21 mouse cellular contexts compared by ENCODE assay signal in genomic region chr7:80685639-80686038, GRCm38 (mm10). TPM values are rescaled to one million over a fixed set of nuclear protein-coding genes. Genes with fewer than 3 reads are reported as not detected.
DNase-seq lines count a peak whose midpoint lies in the region; ATAC-seq and TF ChIP-seq lines count a peak whose summit lies in the region.
"Had no signal": no experiment of that assay in that cellular context is flagged by ENCODE, and none has a peak within 500 bp of the region (broad histone marks: within the 10 kb centered on the region; RNA-seq: fewer than 3 reads in every experiment).

No protein-coding gene starts in this region.

- H3K9ac ChIP-seq in liver, adult 2 months (ENCODE audit: low read depth, low read length) = no peak overlapping the region
- no peak overlapping the region for H3K9ac ChIP-seq in liver, embryonic 11.5 days (ENCODE audit: low read depth, low read length)
- no peak overlapping the region for H3K9ac ChIP-seq in MEL (ENCODE audit: control insufficient read depth, low read depth, low read length, poor library complexity, severe bottlenecking)
- H3K9ac ChIP-seq: forebrain, embryonic 13.5 days; hindbrain, embryonic 12.5 days; hindbrain, embryonic 15.5 days had no signal

- H3K79me2 ChIP-seq in liver, adult 2 months (ENCODE audit: control insufficient read depth, insufficient read depth, low read length) = peaks cover 35% of the 10 kb centered on the region
- peaks cover 10% of the 10 kb centered on the region for H3K79me2 ChIP-seq in MEL (ENCODE audit: control insufficient read depth, insufficient read depth, low read length, poor library complexity)

- ATAC-seq in liver, embryonic 11.5 days (replicated peaks; ENCODE audit: low FRiP score) = no peak
- peak; percentile 48 for ATAC-seq in megakaryocyte progenitor cell, adult 5-6 weeks (replicated peaks; ENCODE audit: poor library complexity)
- ATAC-seq: activated CD4-positive, CD25-positive, alpha-beta regulatory T cell, adult 4 months; CD4-positive, CD25-positive, alpha-beta regulatory T cell, adult 4 months; forebrain, embryonic 13.5 days; forebrain, embryonic 16.5 days had no signal

- H3K9me3 ChIP-seq in liver, embryonic 11.5 days (ENCODE audit: control insufficient read depth, low read length) = no peaks in the 10 kb centered on the region
- H3K9me3 ChIP-seq in MEL (replicated peaks; ENCODE audit: insufficient read depth, low read length) = no peaks in the 10 kb centered on the region
- H3K9me3 ChIP-seq: forebrain, embryonic 10.5 days; forebrain, embryonic 13.5 days; hindbrain, embryonic 12.5 days; hindbrain, embryonic 15.5 days had no signal

- peak overlapping the region; percentile 31; the same call in 1 of the 2 replicates for H3K27ac ChIP-seq in gastrocnemius, adult 2 months
- H3K27ac ChIP-seq in liver, adult 2 months (replicated peaks; ENCODE audit: insufficient read depth, low read depth, low read length) = no peak overlapping the region
- H3K27ac ChIP-seq in liver, embryonic 11.5 days (ENCODE audit: low read depth, low read length) = no peak overlapping the region
- no peak overlapping the region for H3K27ac ChIP-seq in MEL (ENCODE audit: control insufficient read depth, low read depth, low read length)
- H3K27ac ChIP-seq: forebrain, embryonic 10.5 days; forebrain, embryonic 13.5 days; heart, adult 2 months; hindbrain, embryonic 12.5 days; hindbrain, embryonic 15.5 days had no signal

- no peaks in the 10 kb centered on the region for H3K36me3 ChIP-seq in liver, adult 2 months (ENCODE audit: control insufficient read depth, insufficient read depth, low read length)
- H3K36me3 ChIP-seq in liver, embryonic 11.5 days (ENCODE audit: control insufficient read depth, insufficient read depth, low read length) = no peaks in the 10 kb centered on the region
- peaks cover 0 to 18% of the 10 kb centered on the region in 2 experiments; a peak in 2 of 4 replicates for H3K36me3 ChIP-seq in MEL (ENCODE audit: control insufficient read depth in 1 of 2, insufficient read depth in 2 of 2, low read length in 2 of 2)
- H3K36me3 ChIP-seq: forebrain, embryonic 10.5 days; hindbrain, embryonic 12.5 days; hindbrain, embryonic 15.5 days had no signal

- peaks cover 16% of the 10 kb centered on the region for H3K4me1 ChIP-seq in liver, adult 2 months (ENCODE audit: control insufficient read depth, insufficient read depth, low read length)
- H3K4me1 ChIP-seq in liver, embryonic 11.5 days (replicated peaks; ENCODE audit: control insufficient read depth, insufficient read depth, low read length) = peaks cover 21% of the 10 kb centered on the region
- peaks cover 8 to 21% of the 10 kb centered on the region in 2 experiments for H3K4me1 ChIP-seq in MEL (ENCODE audit: control insufficient read depth in 1 of 2, insufficient read depth in 2 of 2, low read length in 2 of 2)

- H3K4me3 ChIP-seq in gastrocnemius, adult 2 months = no peak overlapping the region
- H3K4me3 ChIP-seq in liver, adult 2 months (ENCODE audit: insufficient read depth, low read depth, low read length) = no peak overlapping the region
- no peak overlapping the region for H3K4me3 ChIP-seq in liver, embryonic 11.5 days (ENCODE audit: low read depth, low read length)
- H3K4me3 ChIP-seq in MEL (ENCODE audit: control insufficient read depth in 1 of 2, insufficient read depth in 1 of 2, low read depth in 2 of 2, low read length in 2 of 2) = no peak overlapping the region
- H3K4me3 ChIP-seq: forebrain, embryonic 10.5 days; forebrain, embryonic 13.5 days; heart, adult 2 months; hindbrain, embryonic 12.5 days; hindbrain, embryonic 15.5 days had no signal

- peak; percentile 59 for TF ChIP-seq EP300 in MEL (IDR thresholded peaks at IDR 0.05; ENCODE audit: low read depth in 1 of 2, low read length in 2 of 2)

- WGBS in liver, adult 2 months = 30% methylated on average over 5 of the region's 5 CpGs
- 43% methylated on average over 5 of the region's 5 CpGs for WGBS in liver, embryonic 11.5 days

- H3K27me3 ChIP-seq in liver, adult 2 months (ENCODE audit: control insufficient read depth, insufficient read depth, low read length) = no peaks in the 10 kb centered on the region
- H3K27me3 ChIP-seq in liver, embryonic 11.5 days (replicated peaks; ENCODE audit: control insufficient read depth, insufficient read depth, low read length) = no peaks in the 10 kb centered on the region
- H3K27me3 ChIP-seq in MEL (ENCODE audit: control insufficient read depth in 1 of 2, insufficient read depth in 2 of 2, low read length in 2 of 2) = no peaks in the 10 kb centered on the region
- H3K27me3 ChIP-seq: forebrain, embryonic 13.5 days; hindbrain, embryonic 12.5 days; hindbrain, embryonic 15.5 days had no signal

- TF ChIP-seq RAD21 in MEL (IDR thresholded peaks at IDR 0.05; ENCODE audit: low read depth, low read length) = no peak

- TF ChIP-seq POLR2A in liver, adult 2 months (IDR thresholded peaks at IDR 0.05; ENCODE audit: extremely low read depth, insufficient read depth, low read length) = no peak
- TF ChIP-seq POLR2A in MEL (IDR thresholded peaks at IDR 0.05; ENCODE audit: control insufficient read depth in 1 of 2, insufficient read depth in 1 of 2, low read depth in 1 of 2, low read length in 2 of 2, poor library complexity in 1 of 2) = no peak

- DNase-seq in gastrocnemius, adult 2 months = no peak
- DNase-seq in gastrocnemius, postnatal 10 days = no peak
- DNase-seq in liver, adult 2 months (ENCODE audit: extremely low read depth, low read depth, low spot score) = peak; percentile 57
- no peak for DNase-seq in liver, embryonic 11.5 days (ENCODE audit: low spot score)
- DNase-seq in MEL (ENCODE audit: low read depth, low spot score) = peak; percentile 47
- DNase-seq in testis, postnatal 10 days (ENCODE audit: low spot score) = no peak
- DNase-seq: adrenal gland, adult 8-10 months; adrenal gland, postnatal 25 days; cerebellum, adult 18-20 months; cerebellum, postnatal 10 days; gastrocnemius, postnatal 25 days; heart, adult 2 months had no signal

- TF ChIP-seq CTCF in gastrocnemius, adult 2 months (IDR thresholded peaks at IDR 0.05) = no peak
- no peak for TF ChIP-seq CTCF in liver, adult 2 months (IDR thresholded peaks at IDR 0.05; ENCODE audit: low read depth, low read length)
- TF ChIP-seq CTCF in MEL (IDR thresholded peaks at IDR 0.05 in 2 of 3, conservative IDR thresholded peaks at IDR 0.05 in 1 of 3; ENCODE audit: control insufficient read depth in 1 of 3, insufficient read depth in 1 of 3, low read depth in 2 of 3, low read length in 3 of 3, poor library complexity in 1 of 3, severe bottlenecking in 1 of 3) = no peak

- intact Hi-C loops in gastrocnemius, adult 2 months (cut with DNase I) = loop anchor here (5.0 to 10.0 kb wide), 3 partner anchors 48 to 301 kb away; partner anchors contain the start of gene Fes

- no peak overlapping the region for H3K4me2 ChIP-seq in liver, embryonic 11.5 days
- H3K4me2 ChIP-seq: forebrain, embryonic 13.5 days; heart, embryonic 11.5 days; hindbrain, embryonic 12.5 days had no signal

TF ChIP-seq in MEL, 35 proteins besides CTCF, POLR2A, EP300 and RAD21 (continues in another document):
- TF ChIP-seq MAFK (IDR thresholded peaks at IDR 0.05; ENCODE audit: borderline replicate concordance, low read depth, low read length) = no peak
- 0 out of 2 replicates have a peak, but pooled peaks have one; percentile 12 for TF ChIP-seq TAL1 (IDR thresholded peaks at IDR 0.05; ENCODE audit: low read length)
- peak; percentile 32; the same call in 1 of the 2 replicates for TF ChIP-seq TCF12 (IDR thresholded peaks at IDR 0.05; ENCODE audit: low read depth, low read length)
- TF ChIP-seq USF2 (IDR thresholded peaks at IDR 0.05; ENCODE audit: borderline replicate concordance in 1 of 2, insufficient read depth in 1 of 2, low read depth in 1 of 2, low read length in 2 of 2) = no peak
- TF ChIP-seq ZC3H11A (IDR thresholded peaks at IDR 0.05; ENCODE audit: low read depth, low read length) = no peak
- 0 out of 2 replicates have a peak, but pooled peaks have one; percentile 22 for TF ChIP-seq SIN3A (IDR thresholded peaks at IDR 0.05; ENCODE audit: low read length)
- TF ChIP-seq ETS1 (IDR thresholded peaks at IDR 0.05; ENCODE audit: low read depth, low read length) = peak; percentile 72
- no peak for TF ChIP-seq HCFC1 (IDR thresholded peaks at IDR 0.05; ENCODE audit: low read depth, low read length)
- no peak for TF ChIP-seq MYB (IDR thresholded peaks at IDR 0.05; ENCODE audit: low read depth, low read length)
- no peak for TF ChIP-seq ELF1 (IDR thresholded peaks at IDR 0.05; ENCODE audit: low read depth, low read length)
- no peak for TF ChIP-seq MXI1 (IDR thresholded peaks at IDR 0.05; ENCODE audit: low read depth, low read length)
- no peak for TF ChIP-seq MAX (IDR thresholded peaks at IDR 0.05; ENCODE audit: low read length)
- TF ChIP-seq UBTF (IDR thresholded peaks at IDR 0.05; ENCODE audit: borderline replicate concordance, insufficient read depth, low read depth, low read length) = no peak
- no peak for TF ChIP-seq POLR2AphosphoS2 (IDR thresholded peaks at IDR 0.05; ENCODE audit: low read length)
- TF ChIP-seq SMC3 (IDR thresholded peaks at IDR 0.05; ENCODE audit: low read depth, low read length) = no peak
- TF ChIP-seq CHD1 (IDR thresholded peaks at IDR 0.05; ENCODE audit: low read depth, low read length) = no peak
- no peak for TF ChIP-seq MYC (IDR thresholded peaks at IDR 0.05; ENCODE audit: low read depth, low read length)
- no peak for TF ChIP-seq E2F4 (IDR thresholded peaks at IDR 0.05; ENCODE audit: borderline replicate concordance, low read depth, low read length)
- TF ChIP-seq MEF2A (IDR thresholded peaks at IDR 0.05; ENCODE audit: extremely low read depth, insufficient replicate concordance, low read depth, low read length, poor library complexity, severe bottlenecking) = no peak
- TF ChIP-seq GATA1 (IDR thresholded peaks at IDR 0.05; ENCODE audit: low read depth, low read length) = peak; percentile 88
- TF ChIP-seq RCOR1 (IDR thresholded peaks at IDR 0.05; ENCODE audit: low read depth, low read length) = peak; percentile 59; the same call in 1 of the 2 replicates
- TF ChIP-seq ZNF384 (IDR thresholded peaks at IDR 0.05; ENCODE audit: low read depth, low read length) = no peak
- no peak for TF ChIP-seq JUND (IDR thresholded peaks at IDR 0.05; ENCODE audit: low read depth, low read length)

RNA-seq across cellular contexts. Expression of gene Crtc3, which starts 3.0 kb away (rescaled TPM):
- 10 to 100 TPM; 12.0 to 13.1 TPM for total RNA-seq in gastrocnemius, adult 2 months (2021)
- 10 to 100 TPM; 16.7 to 25.1 TPM for total RNA-seq in gastrocnemius, postnatal 10 days (2021)
- 3.0 and 5.4 TPM in 2 replicates for total RNA-seq in liver, adult 2 months (2014; rRNA removed)
- 8.7 and 12.9 TPM in 2 replicates for polyA plus RNA-seq in liver, adult 2 months (2012; rRNA removed)
- polyA plus RNA-seq in liver, embryonic 11.5 days (2014; fragmentation: Nextera tagmentation; extraction: Ambion mirVana) = 13.1 and 16.6 TPM in 2 replicates
- 4.2 and 5.0 TPM in 2 replicates for total RNA-seq in MEL (2012; rRNA removed)
- polyA plus RNA-seq in MEL (2012; ENCODE audit: insufficient read depth in 1 of 2, insufficient read length in 2 of 2, low read depth in 1 of 2, low replicate concordance in 2 of 2, missing spikeins in 1 of 2) = 10 to 100 TPM in 1 of 2 experiments, not detected in 1; 15.8 TPM
- 18.3 and 26.9 TPM in 2 replicates for total RNA-seq in megakaryocyte progenitor cell, adult 5-6 weeks (2015)
- total RNA-seq in megakaryocyte progenitor cell, adult 5-6 weeks (2017) = 5.6 and 16.3 TPM in 2 replicates

Comparison
In these comparisons a context has a peak if more than half of its experiments do, and no peak if none do; other contexts are left out.
1. DNase-seq: peak in liver, adult 2 months (single experiment) and MEL (single experiment); none in gastrocnemius, adult 2 months (single experiment), gastrocnemius, postnatal 10 days (single experiment), liver, embryonic 11.5 days (single experiment) and testis, postnatal 10 days (single experiment).